Mouse (Mus musculus) MEL (cell line): ENCODE results near the gene Nes. TPM values are rescaled to one million over a fixed set of nuclear protein-coding genes. Genes with fewer than 3 reads are reported as not detected.

Experiments
- DNase-seq: peaks from one replicate; pipeline ENCODE4 v3.0.0; 2011; ENCODE audit warnings: low read depth, low spot score
- H3K27ac ChIP-seq: 2 replicates; pipeline ENCODE4 v1.5.1; 2012; ENCODE audit warnings: low read depth, mild to moderate bottlenecking, control low read depth, low read length, moderate library complexity; ENCODE audit not compliant: control insufficient read depth
- H3K27me3 ChIP-seq, 2 experiments: fragments of 150-350 bp in 1 of 2; sonication (generic) in 1 of 2; 2 replicates each; pipeline ENCODE4 v1.6.1; 2012; ENCODE audit warnings: low read length in 2 of 2, mild to moderate bottlenecking in 2 of 2, improper control_type of control experiment in 1 of 2, moderate library complexity in 1 of 2; ENCODE audit not compliant: insufficient read depth in 2 of 2, control insufficient read depth in 1 of 2
- H3K36me3 ChIP-seq, 2 experiments: 2 replicates each; pipeline ENCODE4 v1.6.1; 2012 to 2014; ENCODE audit warnings: low read length in 2 of 2, improper control_type of control experiment in 1 of 2, inconsistent platforms in 1 of 2, mild to moderate bottlenecking in 1 of 2; ENCODE audit not compliant: insufficient read depth in 2 of 2, control insufficient read depth in 1 of 2
- H3K4me1 ChIP-seq, 2 experiments: fragments of 150-350 bp in 1 of 2; sonication (generic) in 1 of 2; 2 replicates each; pipeline ENCODE4 v1.6.1; 2012; ENCODE audit warnings: low read length in 2 of 2, improper control_type of control experiment in 1 of 2, mild to moderate bottlenecking in 1 of 2; ENCODE audit not compliant: insufficient read depth in 2 of 2, control insufficient read depth in 1 of 2
- H3K4me3 ChIP-seq, 2 experiments: fragments of 150-350 bp in 1 of 2; sonication (generic) in 1 of 2; 2 replicates each; pipeline ENCODE4 v1.5.1; 2012; ENCODE audit warnings: low read depth in 2 of 2, low read length in 2 of 2, mild to moderate bottlenecking in 2 of 2, moderate library complexity in 2 of 2, control low read depth in 1 of 2, improper control_type of control experiment in 1 of 2; ENCODE audit not compliant: control insufficient read depth in 1 of 2, insufficient read depth in 1 of 2
- H3K79me2 ChIP-seq: 2 replicates; pipeline ENCODE4 v1.6.1; 2012; ENCODE audit warnings: mild to moderate bottlenecking, low read length, moderate library complexity; ENCODE audit not compliant: control insufficient read depth, poor library complexity, insufficient read depth
- H3K9ac ChIP-seq: 2 replicates; pipeline ENCODE4 v1.6.1; 2012; ENCODE audit warnings: low read depth, mild to moderate bottlenecking, control low read depth, low read length, moderate library complexity; ENCODE audit not compliant: control insufficient read depth, poor library complexity, severe bottlenecking
- H3K9me3 ChIP-seq: fragments of 150-350 bp; sonication (generic); replicated peaks from 2 replicates; pipeline ENCODE4 v1.6.1; 2012; ENCODE audit warnings: mild to moderate bottlenecking, low read length, improper control_type of control experiment, moderate library complexity; ENCODE audit not compliant: insufficient read depth
- CHD1 ChIP-seq: IDR thresholded peaks from 2 replicates; pipeline ENCODE4 v1.6.1; 2012; ENCODE audit warnings: low read depth, mild to moderate bottlenecking, inconsistent platforms, low read length, improper control_type of control experiment
- CHD2 ChIP-seq: IDR thresholded peaks from 2 replicates; pipeline ENCODE4 v1.6.1; 2011; ENCODE audit warnings: low read length, improper control_type of control experiment
- CTCF ChIP-seq, 3 experiments: IDR thresholded peaks in 2 of 3; conservative IDR thresholded peaks in 1 of 3; 2 replicates each; pipeline ENCODE4 v1.5.1; 2011 to 2012; ENCODE audit warnings: low read length in 3 of 3, low read depth in 2 of 3, mild to moderate bottlenecking in 2 of 3, improper control_type of control experiment in 1 of 3, inconsistent platforms in 1 of 3, mixed read lengths in 1 of 3, moderate library complexity in 1 of 3; ENCODE audit not compliant: control insufficient read depth in 1 of 3, insufficient read depth in 1 of 3, poor library complexity in 1 of 3, severe bottlenecking in 1 of 3
- E2F4 ChIP-seq: IDR thresholded peaks from 2 replicates; pipeline ENCODE4 v1.6.1; 2011; ENCODE audit warnings: low read depth, low read length, improper control_type of control experiment, borderline replicate concordance
- ETS1 ChIP-seq: IDR thresholded peaks from 2 replicates; pipeline ENCODE4 v1.6.1; 2012; ENCODE audit warnings: low read depth, mild to moderate bottlenecking, inconsistent platforms, low read length, improper control_type of control experiment, moderate library complexity
- MAFK ChIP-seq: IDR thresholded peaks from 2 replicates; pipeline ENCODE4 v1.6.1; 2011; ENCODE audit warnings: low read depth, mild to moderate bottlenecking, low read length, improper control_type of control experiment, borderline replicate concordance
- MEF2A ChIP-seq: IDR thresholded peaks from 2 replicates; pipeline ENCODE4 v1.6.1; 2014; ENCODE audit warnings: low read depth, mild to moderate bottlenecking, inconsistent platforms, low read length, improper control_type of control experiment; ENCODE audit not compliant: poor library complexity, insufficient replicate concordance, severe bottlenecking; ENCODE audit errors: extremely low read depth
- MXI1 ChIP-seq: IDR thresholded peaks from 2 replicates; pipeline ENCODE4 v1.6.1; 2011; ENCODE audit warnings: mild to moderate bottlenecking, low read depth, low read length, improper control_type of control experiment
- NELFE ChIP-seq: IDR thresholded peaks from 2 replicates; pipeline ENCODE4 v1.6.1; 2011; ENCODE audit warnings: low read depth, low read length, improper control_type of control experiment
- NRF1 ChIP-seq: IDR thresholded peaks from 2 replicates; pipeline ENCODE4 v1.6.1; 2014; ENCODE audit warnings: low read depth, mild to moderate bottlenecking, inconsistent platforms, low read length, improper control_type of control experiment, moderate library complexity; ENCODE audit not compliant: poor library complexity, insufficient read depth, severe bottlenecking
- POLR2AphosphoS2 ChIP-seq: IDR thresholded peaks from 2 replicates; pipeline ENCODE4 v1.6.1; 2011; ENCODE audit warnings: low read length, improper control_type of control experiment
- SIN3A ChIP-seq: IDR thresholded peaks from 2 replicates; pipeline ENCODE4 v1.6.1; 2012; ENCODE audit warnings: low read length, improper control_type of control experiment, inconsistent platforms
- TCF12 ChIP-seq: IDR thresholded peaks from 2 replicates; pipeline ENCODE4 v1.6.1; 2014; ENCODE audit warnings: low read depth, mild to moderate bottlenecking, inconsistent platforms, low read length, improper control_type of control experiment, moderate library complexity
- UBTF ChIP-seq: IDR thresholded peaks from 2 replicates; pipeline ENCODE4 v1.6.1; 2012; ENCODE audit warnings: low read depth, mild to moderate bottlenecking, inconsistent platforms, low read length, improper control_type of control experiment, moderate library complexity, borderline replicate concordance; ENCODE audit not compliant: insufficient read depth
- USF2 ChIP-seq, 2 experiments: IDR thresholded peaks; 2 replicates each; pipeline ENCODE4 v1.6.1; 2011 to 2012; ENCODE audit warnings: improper control_type of control experiment in 2 of 2, low read length in 2 of 2, borderline replicate concordance in 1 of 2, inconsistent platforms in 1 of 2, low read depth in 1 of 2, mild to moderate bottlenecking in 1 of 2; ENCODE audit not compliant: insufficient read depth in 1 of 2
- ZC3H11A ChIP-seq: IDR thresholded peaks from 2 replicates; pipeline ENCODE4 v1.6.1; 2012; ENCODE audit warnings: low read depth, mild to moderate bottlenecking, inconsistent platforms, low read length, improper control_type of control experiment
- ZKSCAN1 ChIP-seq: IDR thresholded peaks from 2 replicates; pipeline ENCODE4 v1.6.1; 2012; ENCODE audit warnings: low read depth, mild to moderate bottlenecking, inconsistent platforms, low read length, improper control_type of control experiment, moderate library complexity
- polyA plus RNA-seq, 2 experiments: library from polyadenylated mRNA; stranded (reverse) in 1 of 2; unstranded in 1 of 2; fragments of >175 nt in 1 of 2; fragments of >200 nt in 1 of 2; gene quantifications; 2 replicates each; pipeline versions ENCODE4 v1.2.1 to v1.2.4; 2012; ENCODE audit warnings: low replicate concordance in 2 of 2, low read depth in 1 of 2; ENCODE audit not compliant: insufficient read length in 2 of 2, insufficient read depth in 1 of 2, missing spikeins in 1 of 2
- total RNA-seq: library from RNA; depleted of rRNA; stranded (reverse); fragments of 300-350 nt; gene quantifications from 2 replicates; pipeline ENCODE4 v1.2.3, GENCODE M21; 2012

The Nes gene
- total and polyA plus RNA-seq, 3 experiments, result 0.01 TPM; not detected in 2

DNA sequence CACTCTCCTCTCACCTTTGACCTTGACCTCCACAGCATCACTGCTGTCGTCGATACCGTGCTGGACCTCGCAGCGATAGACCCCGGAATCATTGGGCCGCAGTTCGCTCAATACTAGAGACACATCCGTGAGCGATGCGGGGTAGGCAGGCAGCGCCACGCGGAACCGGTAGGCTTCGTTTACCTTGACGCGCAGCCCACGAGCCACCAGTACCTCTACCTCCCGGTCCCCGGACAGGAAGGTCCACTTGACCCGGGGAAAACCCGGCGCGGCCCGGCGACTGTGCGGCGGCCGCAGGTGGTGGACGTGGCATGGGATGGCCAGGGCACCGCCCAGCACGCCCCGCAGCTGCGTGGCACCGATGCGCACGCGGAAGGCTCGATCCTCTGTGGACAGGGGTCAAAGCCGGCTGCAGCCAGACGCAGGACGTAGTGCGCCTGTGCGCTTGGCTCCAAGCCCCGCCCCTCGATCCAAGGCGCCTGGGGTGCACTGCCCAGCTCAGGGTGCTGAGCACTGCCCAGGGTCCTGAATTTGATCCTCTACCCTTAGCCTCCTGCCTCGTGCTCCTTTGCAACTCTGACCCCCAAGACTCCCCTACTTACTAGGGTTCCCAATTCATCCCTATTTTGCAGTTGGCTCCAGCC lies 26.2 kb downstream of the Nes start:
- H3K27me3 ChIP-seq, result no peaks in the 10 kb centered on the region; a peak in 1 of 4 replicates
- H3K36me3 ChIP-seq, result no peaks in the 10 kb centered on the region
- H3K4me3 ChIP-seq, result no peak overlapping the region
- no peaks in the 10 kb centered on the region for H3K79me2 ChIP-seq
- DNase-seq, result no peak
- H3K4me1 ChIP-seq, result no peaks in the 10 kb centered on the region
- H3K9me3 ChIP-seq, result no peaks in the 10 kb centered on the region
- TF ChIP-seq MXI1 (no peak), ETS1 (no peak), SIN3A (no peak), E2F4 (no peak), ZKSCAN1 (no peak), CHD1 (no peak), NELFE (no peak), TCF12 (no peak), CTCF (IDR thresholded peaks at IDR 0.05 in 2 of 3, conservative IDR thresholded peaks at IDR 0.05 in 1 of 3; ENCODE audit: control insufficient read depth in 1 of 3, insufficient read depth in 1 of 3, low read depth in 2 of 3, low read length in 3 of 3, poor library complexity in 1 of 3, severe bottlenecking in 1 of 3) (no peak), POLR2AphosphoS2 (no peak), UBTF (no peak), USF2 (IDR thresholded peaks at IDR 0.05; ENCODE audit: borderline replicate concordance in 1 of 2, insufficient read depth in 1 of 2, low read depth in 1 of 2, low read length in 2 of 2) (no peak), MAFK (no peak)
- H3K9ac ChIP-seq, result no peak overlapping the region
- H3K27ac ChIP-seq, result no peak overlapping the region

DNA sequence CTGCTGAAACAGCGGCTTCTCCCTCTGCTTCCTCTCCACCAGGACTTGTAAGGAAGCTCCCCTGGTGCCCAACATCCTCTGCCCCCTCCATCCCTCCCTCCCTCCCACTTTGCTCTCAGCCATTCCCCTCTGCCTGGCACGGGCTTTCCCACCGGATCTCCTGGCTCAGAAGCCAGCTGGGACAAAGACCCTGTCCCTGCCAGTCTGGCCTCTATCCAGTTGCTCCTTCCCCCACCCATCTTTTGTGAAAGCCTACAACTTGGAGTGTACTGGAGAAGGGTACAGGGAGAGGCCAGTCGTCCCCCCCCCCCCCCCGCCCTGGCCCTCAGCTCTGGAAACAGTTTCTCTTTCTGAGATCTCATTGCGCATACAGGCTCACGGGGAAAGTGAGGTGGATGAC lies 27.9 kb downstream of the Nes start:
- no peaks in the 10 kb centered on the region for H3K9me3 ChIP-seq
- H3K9ac ChIP-seq, result no peak overlapping the region
- H3K36me3 ChIP-seq, result no peaks in the 10 kb centered on the region
- TF ChIP-seq ETS1 (no peak), CHD2 (no peak), NRF1 (no peak), MEF2A (no peak), ZC3H11A (no peak)
- no peak overlapping the region for H3K27ac ChIP-seq
- no peak for DNase-seq
- H3K79me2 ChIP-seq, result no peaks in the 10 kb centered on the region
- no peaks in the 10 kb centered on the region for H3K4me1 ChIP-seq
- H3K4me3 ChIP-seq, result no peak overlapping the region
- H3K27me3 ChIP-seq, result no peaks in the 10 kb centered on the region; a peak in 1 of 4 replicates
